Mouse (Mus musculus) cerebellum, postnatal 10 days (tissue): ENCODE results near the gene Spsb2.

Experiments used
- DNase-seq, 2 experiments: peaks; one replicate each; pipeline ENCODE4 v3.0.0; 2021; ENCODE audit warnings: mixed read lengths in 2 of 2

Spsb2 gene

GRCm38 (mm10) chr6:124858561-124859318, 50.3 kb downstream of the Spsb2 start:
- peak in 1 of 2 experiments; percentile 25 for DNase-seq

- DNase-seq, result peak; percentile 97 to 98
Measured at GRCm38 (mm10) chr6:124859725-124860124, 51.3 kb downstream of the Spsb2 start.
